Mouse (Mus musculus): ENCODE measurements at regions not wholly inside any gene's neighbourhood (a gene's known extent, or its start where the extent isn't known, plus 50 kb on each side); places are given as distances from the start of the nearest gene placed in this dataset.
A peak's percentile ranks its signal among the peaks of the same experiment; 100 is the strongest.

DNA sequence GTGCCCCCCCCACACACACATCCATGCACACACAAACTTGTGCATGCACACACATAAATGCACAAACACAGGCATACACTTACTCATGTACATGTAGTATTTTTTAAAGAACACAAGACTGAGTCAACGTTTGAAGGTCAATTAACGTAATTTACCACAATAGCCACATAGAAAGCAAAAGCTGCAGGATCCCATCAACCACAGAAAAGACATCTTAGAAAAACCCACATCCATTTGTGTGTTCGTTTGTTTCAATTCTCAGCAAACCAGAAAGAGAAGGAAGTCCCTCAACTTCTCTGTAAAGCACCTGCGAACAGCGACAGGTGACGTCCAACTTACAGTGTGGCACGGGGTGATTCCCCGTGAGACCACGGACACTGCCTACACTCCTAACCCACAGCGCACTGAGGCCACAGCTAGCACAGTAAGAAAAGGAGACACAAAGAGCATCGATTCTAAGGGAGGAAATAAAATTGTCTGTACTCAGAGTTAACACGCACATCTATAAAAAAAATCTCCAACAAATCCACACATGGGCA, 53.8 kb downstream of the Dio3 start:
- Histone ChIP-seq H3K27ac (ENCODE audit: control insufficient read depth, low read depth, low read length) (no peak overlapping the region), H3K9me3 (replicated peaks; ENCODE audit: insufficient read depth, low read length) (no peaks in the 10 kb centered on the region), H3K27me3 (ENCODE audit: control insufficient read depth in 1 of 2, insufficient read depth in 2 of 2, low read length in 2 of 2) (no peaks in the 10 kb centered on the region), H3K79me2 (ENCODE audit: control insufficient read depth, insufficient read depth, low read length, poor library complexity) (no peaks in the 10 kb centered on the region), H3K4me1 (ENCODE audit: control insufficient read depth in 1 of 2, insufficient read depth in 2 of 2, low read length in 2 of 2) (no peaks in the 10 kb centered on the region), H3K9ac (ENCODE audit: control insufficient read depth, low read depth, low read length, poor library complexity, severe bottlenecking) (no peak overlapping the region), H3K4me3 (ENCODE audit: control insufficient read depth in 1 of 2, insufficient read depth in 1 of 2, low read depth in 2 of 2, low read length in 2 of 2) (no peak overlapping the region), H3K36me3 (ENCODE audit: control insufficient read depth in 1 of 2, insufficient read depth in 2 of 2, low read length in 2 of 2) (no peaks in the 10 kb centered on the region)
- TF ChIP-seq CHD1 (IDR thresholded peaks at IDR 0.05; ENCODE audit: low read depth, low read length): no peak
- TF ChIP-seq MAFK (IDR thresholded peaks at IDR 0.05; ENCODE audit: borderline replicate concordance, low read depth, low read length): no peak
- no peak for TF ChIP-seq CHD2 (IDR thresholded peaks at IDR 0.05; ENCODE audit: low read length)
- no peak for DNase-seq (ENCODE audit: low read depth, low spot score)

DNA sequence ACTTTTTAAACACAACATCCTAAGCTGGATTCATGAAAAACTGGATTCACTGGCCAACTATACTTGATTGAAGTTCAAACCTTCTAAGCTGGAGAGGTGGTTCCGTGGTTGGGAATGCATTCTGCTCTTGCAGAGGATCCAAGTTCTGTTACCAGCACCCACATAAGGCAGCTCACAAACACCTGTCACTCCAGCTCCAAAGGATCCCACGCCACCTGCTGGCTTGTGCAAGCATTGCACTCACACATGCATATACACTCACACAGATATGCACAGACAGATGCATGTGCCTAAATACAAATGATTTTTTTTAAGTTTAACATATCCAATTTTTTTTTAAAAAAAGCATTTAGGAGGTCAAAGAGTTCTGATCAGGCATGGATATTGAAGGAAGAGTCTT, 55.7 kb downstream of the Dio3 start:
- Histone ChIP-seq H3K9me3 (replicated peaks; ENCODE audit: insufficient read depth, low read length) (no peaks in the 10 kb centered on the region), H3K79me2 (ENCODE audit: control insufficient read depth, insufficient read depth, low read length, poor library complexity) (no peaks in the 10 kb centered on the region), H3K4me1 (ENCODE audit: control insufficient read depth in 1 of 2, insufficient read depth in 2 of 2, low read length in 2 of 2) (no peaks in the 10 kb centered on the region), H3K36me3 (ENCODE audit: control insufficient read depth in 1 of 2, insufficient read depth in 2 of 2, low read length in 2 of 2) (no peaks in the 10 kb centered on the region), H3K27ac (ENCODE audit: control insufficient read depth, low read depth, low read length) (no peak overlapping the region), H3K4me3 (ENCODE audit: control insufficient read depth in 1 of 2, insufficient read depth in 1 of 2, low read depth in 2 of 2, low read length in 2 of 2) (no peak overlapping the region), H3K27me3 (ENCODE audit: control insufficient read depth in 1 of 2, insufficient read depth in 2 of 2, low read length in 2 of 2) (no peaks in the 10 kb centered on the region), H3K9ac (ENCODE audit: control insufficient read depth, low read depth, low read length, poor library complexity, severe bottlenecking) (no peak overlapping the region)
- peak; percentile 9 to 38 (median 34); a peak in 5 of 6 replicates for TF ChIP-seq CTCF (IDR thresholded peaks at IDR 0.05 in 2 of 3, conservative IDR thresholded peaks at IDR 0.05 in 1 of 3; ENCODE audit: control insufficient read depth in 1 of 3, insufficient read depth in 1 of 3, low read depth in 2 of 3, low read length in 3 of 3, poor library complexity in 1 of 3, severe bottlenecking in 1 of 3)
- no peak for TF ChIP-seq ZNF384 (IDR thresholded peaks at IDR 0.05; ENCODE audit: low read depth, low read length)
- DNase-seq (ENCODE audit: low read depth, low spot score): no peak

DNA sequence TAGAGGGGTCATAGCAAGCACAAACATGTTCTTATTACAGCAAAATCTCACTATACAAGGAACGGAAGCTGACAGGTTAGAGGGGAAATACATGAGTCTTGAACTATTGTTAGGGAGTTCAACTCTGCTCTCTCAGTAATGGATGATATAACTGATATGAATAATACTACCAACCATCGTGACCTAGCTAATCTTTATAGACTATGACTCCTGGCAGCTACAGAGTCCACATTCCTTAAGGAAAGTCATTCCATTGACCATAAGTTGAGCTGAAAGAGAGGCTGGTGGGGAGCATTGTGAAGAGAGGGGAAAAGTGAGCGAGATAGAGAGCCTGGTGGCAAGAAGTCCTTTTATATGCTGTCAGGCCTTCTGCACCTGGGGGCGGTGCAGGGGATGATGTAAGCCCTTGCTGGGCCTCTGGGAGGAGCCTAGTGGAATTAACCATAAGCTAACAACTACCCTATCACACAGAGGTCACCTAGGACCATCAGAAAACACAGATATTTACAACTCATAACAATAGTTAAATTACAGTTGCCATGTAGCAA, 65.5 kb downstream of the Dio3 start:
- no peaks in the 10 kb centered on the region for H3K36me3 ChIP-seq (ENCODE audit: control insufficient read depth in 1 of 2, insufficient read depth in 2 of 2, low read length in 2 of 2)
- no peaks in the 10 kb centered on the region for H3K27me3 ChIP-seq (ENCODE audit: control insufficient read depth in 1 of 2, insufficient read depth in 2 of 2, low read length in 2 of 2)

DNA sequence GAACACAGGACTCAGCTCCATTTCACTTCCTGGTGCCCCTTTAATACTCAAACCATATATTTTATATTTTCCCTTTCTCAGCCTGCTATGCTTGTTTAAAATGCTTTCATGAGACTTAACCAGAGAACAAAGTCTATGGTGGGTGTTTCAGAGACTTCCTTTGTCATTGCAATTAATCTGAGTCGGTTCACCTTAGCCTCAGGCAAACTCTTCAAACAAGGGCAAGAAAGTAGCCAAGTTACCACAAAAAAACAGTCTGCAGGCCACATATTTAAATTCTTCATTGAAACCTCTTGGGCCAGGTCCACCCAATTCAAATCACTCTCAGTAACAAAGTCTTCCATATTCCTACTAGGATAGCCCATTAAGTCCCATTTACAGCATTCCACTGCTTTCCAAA, 70.8 kb downstream of the Dio3 start:
- no peak for DNase-seq (ENCODE audit: low read depth, low spot score)
- Histone ChIP-seq H3K4me1 (ENCODE audit: control insufficient read depth in 1 of 2, insufficient read depth in 2 of 2, low read length in 2 of 2) (no peaks in the 10 kb centered on the region), H3K27me3 (ENCODE audit: control insufficient read depth in 1 of 2, insufficient read depth in 2 of 2, low read length in 2 of 2) (no peaks in the 10 kb centered on the region), H3K9ac (ENCODE audit: control insufficient read depth, low read depth, low read length, poor library complexity, severe bottlenecking) (no peak overlapping the region), H3K27ac (ENCODE audit: control insufficient read depth, low read depth, low read length) (no peak overlapping the region), H3K79me2 (ENCODE audit: control insufficient read depth, insufficient read depth, low read length, poor library complexity) (no peaks in the 10 kb centered on the region), H3K4me3 (ENCODE audit: control insufficient read depth in 1 of 2, insufficient read depth in 1 of 2, low read depth in 2 of 2, low read length in 2 of 2) (no peak overlapping the region), H3K36me3 (ENCODE audit: control insufficient read depth in 1 of 2, insufficient read depth in 2 of 2, low read length in 2 of 2) (no peaks in the 10 kb centered on the region), H3K9me3 (replicated peaks; ENCODE audit: insufficient read depth, low read length) (no peaks in the 10 kb centered on the region)
- no peak for TF ChIP-seq GABPA (IDR thresholded peaks at IDR 0.05; ENCODE audit: low read depth, low read length)
- TF ChIP-seq BHLHE40 (IDR thresholded peaks at IDR 0.05; ENCODE audit: borderline replicate concordance, low read depth, low read length): no peak
- TF ChIP-seq EP300 (IDR thresholded peaks at IDR 0.05; ENCODE audit: low read depth in 1 of 2, low read length in 2 of 2): no peak
- no peak for TF ChIP-seq CHD2 (IDR thresholded peaks at IDR 0.05; ENCODE audit: low read length)
- no peak for TF ChIP-seq ZMIZ1 (IDR thresholded peaks at IDR 0.05; ENCODE audit: low read depth, low read length)
- TF ChIP-seq MAX (IDR thresholded peaks at IDR 0.05; ENCODE audit: low read length): no peak
- TF ChIP-seq UBTF (IDR thresholded peaks at IDR 0.05; ENCODE audit: borderline replicate concordance, insufficient read depth, low read depth, low read length): no peak
- TF ChIP-seq TCF12 (IDR thresholded peaks at IDR 0.05; ENCODE audit: low read depth, low read length): no peak
- TF ChIP-seq RAD21 (IDR thresholded peaks at IDR 0.05; ENCODE audit: low read depth, low read length): no peak
- no peak for TF ChIP-seq MXI1 (IDR thresholded peaks at IDR 0.05; ENCODE audit: low read depth, low read length)
- TF ChIP-seq TBP (IDR thresholded peaks at IDR 0.05; ENCODE audit: low read depth, low read length): no peak
- TF ChIP-seq USF1 (IDR thresholded peaks at IDR 0.05; ENCODE audit: low read depth, low read length): no peak
- no peak for TF ChIP-seq NRF1 (IDR thresholded peaks at IDR 0.05; ENCODE audit: insufficient read depth, low read depth, low read length, poor library complexity, severe bottlenecking)
- TF ChIP-seq MAFK (IDR thresholded peaks at IDR 0.05; ENCODE audit: borderline replicate concordance, low read depth, low read length): no peak
- TF ChIP-seq MYC (IDR thresholded peaks at IDR 0.05; ENCODE audit: low read depth, low read length): no peak
- no peak for TF ChIP-seq ZKSCAN1 (IDR thresholded peaks at IDR 0.05; ENCODE audit: low read depth, low read length)

More for the DNA sequence above, 65.5 kb downstream of the Dio3 start:
- TF ChIP-seq MAFK (IDR thresholded peaks at IDR 0.05; ENCODE audit: borderline replicate concordance, low read depth, low read length): no peak
- TF ChIP-seq E2F4 (IDR thresholded peaks at IDR 0.05; ENCODE audit: borderline replicate concordance, low read depth, low read length): no peak
- DNase-seq (ENCODE audit: low read depth, low spot score): no peak
- Histone ChIP-seq H3K4me1 (ENCODE audit: control insufficient read depth in 1 of 2, insufficient read depth in 2 of 2, low read length in 2 of 2) (no peaks in the 10 kb centered on the region), H3K4me3 (ENCODE audit: control insufficient read depth in 1 of 2, insufficient read depth in 1 of 2, low read depth in 2 of 2, low read length in 2 of 2) (no peak overlapping the region), H3K27ac (ENCODE audit: control insufficient read depth, low read depth, low read length) (no peak overlapping the region), H3K9ac (ENCODE audit: control insufficient read depth, low read depth, low read length, poor library complexity, severe bottlenecking) (no peak overlapping the region), H3K9me3 (replicated peaks; ENCODE audit: insufficient read depth, low read length) (no peaks in the 10 kb centered on the region), H3K79me2 (ENCODE audit: control insufficient read depth, insufficient read depth, low read length, poor library complexity) (no peaks in the 10 kb centered on the region)
